ENCODE assay signal across 9 mouse cellular contexts in genomic region chr19:8682996-8683395, GRCm38 (mm10). TPM values are rescaled to one million over a fixed set of nuclear protein-coding genes. Genes with fewer than 3 reads are reported as not detected.
DNase-seq lines count a peak whose midpoint lies in the region; ATAC-seq lines count a peak whose summit lies in the region.
"Had no signal": no experiment of that assay in that cellular context is flagged by ENCODE, and none has a peak within 500 bp of the region (broad histone marks: within the 10 kb centered on the region; RNA-seq: fewer than 3 reads in every experiment).

No protein-coding gene starts in this region.

- H3K9ac ChIP-seq in stomach, embryonic 14.5 days (replicated peaks; ENCODE audit: low read depth, low read length) = no peak overlapping the region

- DNase-seq in 416B (ENCODE audit: low read depth) (peak; percentile 92), WW6 (ENCODE audit: low read depth, low spot score) (peak; percentile 72), liver (peak; percentile 74)
- peak; percentile 94 for DNase-seq in embryo, embryonic 10.5 days (ENCODE audit: low spot score)
- peak; percentile 49 to 69 for DNase-seq in gastrocnemius, postnatal 4 days (ENCODE audit: low spot score in 2 of 2)
- peak; percentile 64 to 68 for DNase-seq in kidney, adult 8-10 months

- no peaks in the 10 kb centered on the region for H3K27me3 ChIP-seq in stomach, embryonic 14.5 days (ENCODE audit: control insufficient read depth, insufficient read depth, low read length)

- H3K9me3 ChIP-seq in stomach, embryonic 14.5 days (ENCODE audit: control insufficient read depth, low read depth, low read length) = no peaks in the 10 kb centered on the region

- no peaks in the 10 kb centered on the region for H3K36me3 ChIP-seq in stomach, embryonic 14.5 days (ENCODE audit: control insufficient read depth, insufficient read depth, low read length)

- ATAC-seq in monocyte, adult 5-6 weeks (replicated peaks; ENCODE audit: insufficient number of reproducible peaks, low FRiP score, low TSS enrichment, poor library complexity, severe bottlenecking) = peak; percentile 40; the same call in 1 of the 2 replicates
- ATAC-seq in stomach, embryonic 14.5 days (ENCODE audit: insufficient number of reproducible peaks, insufficient read depth, low FRiP score, low read depth) = peak; percentile 39; the same call in 1 of the 2 replicates

- peaks cover 6% of the 10 kb centered on the region; the same call in 1 of the 2 replicates for H3K4me1 ChIP-seq in stomach, embryonic 14.5 days (ENCODE audit: control insufficient read depth, insufficient read depth, low read length)

- no peak overlapping the region for H3K4me3 ChIP-seq in stomach, embryonic 14.5 days (ENCODE audit: low read depth, low read length)

- no peak overlapping the region for H3K4me2 ChIP-seq in stomach, embryonic 14.5 days (replicated peaks; ENCODE audit: low read depth, low read length)

- H3K27ac ChIP-seq in stomach, embryonic 14.5 days (ENCODE audit: low read length) = no peak overlapping the region

- WGBS in stomach, embryonic 14.5 days = 0% methylated on average over 3 of the region's 3 CpGs

RNA-seq across cellular contexts. Expression of gene Chrm1, which starts 19.4 kb away (rescaled TPM):
- under 1 TPM; 0.05 to 0.10 TPM for total RNA-seq in gastrocnemius, postnatal 4 days (2021)
- not detected in 3 replicates for total RNA-seq in monocyte, adult 5-6 weeks (2017)
- polyA plus RNA-seq in stomach, embryonic 14.5 days (2014; fragmentation: Nextera tagmentation; extraction: Ambion mirVana) = 0.35 and 0.38 TPM in 2 replicates

RNA-seq across cellular contexts. Expression of gene Slc3a2, which starts 40.2 kb away (rescaled TPM):
- 10 to 100 TPM; 42.4 to 43.8 TPM for total RNA-seq in gastrocnemius, postnatal 4 days (2021)
- total RNA-seq in monocyte, adult 5-6 weeks (2017) = 61.4 to 198 TPM (median 77.3 TPM) in 3 replicates
- 80.8 and 91.1 TPM in 2 replicates for polyA plus RNA-seq in stomach, embryonic 14.5 days (2014; fragmentation: Nextera tagmentation; extraction: Ambion mirVana)

RNA-seq across cellular contexts. Expression of gene Wdr74, which starts 52.6 kb away (rescaled TPM):
- 10 to 100 TPM; 34.5 to 35.1 TPM for total RNA-seq in gastrocnemius, postnatal 4 days (2021)
- total RNA-seq in monocyte, adult 5-6 weeks (2017) = 32.5 to 68.4 TPM (median 56.6 TPM) in 3 replicates
- 79.4 and 85.6 TPM in 2 replicates for polyA plus RNA-seq in stomach, embryonic 14.5 days (2014; fragmentation: Nextera tagmentation; extraction: Ambion mirVana)

RNA-seq across cellular contexts. Expression of gene 1700092M07Rik, which starts 57.5 kb away (rescaled TPM):
- total RNA-seq in gastrocnemius, postnatal 4 days (2021) = 1 to 10 TPM in 1 of 2 experiments, not detected in 1; 2.5 TPM
- total RNA-seq in monocyte, adult 5-6 weeks (2017) = 1.9 to 2.8 TPM in 2 of 3 replicates, not detected in the other
- polyA plus RNA-seq in stomach, embryonic 14.5 days (2014; fragmentation: Nextera tagmentation; extraction: Ambion mirVana) = 1.0 and 1.9 TPM in 2 replicates
- polyA plus RNA-seq: small intestine, adult 2 months had no signal

RNA-seq across cellular contexts. Expression of gene Stx5a, which starts 58.2 kb away (rescaled TPM):
- total RNA-seq in gastrocnemius, postnatal 4 days (2021) = 10 to 100 TPM; 59.1 to 60.5 TPM
- total RNA-seq in monocyte, adult 5-6 weeks (2017) = 105 to 173 TPM (median 138 TPM) in 3 replicates
- 141 and 143 TPM in 2 replicates for polyA plus RNA-seq in stomach, embryonic 14.5 days (2014; fragmentation: Nextera tagmentation; extraction: Ambion mirVana)
